Mouse (Mus musculus) ovary, postnatal 36 days (tissue): ENCODE data around the gene Gm3676.
"Not testable (repeated sequence)": the region's sequence is repeated elsewhere in the genome, so short reads cannot be mapped to it uniquely, and the experiment has no call there.

Experiments
- DNase-seq: peaks from one replicate; pipeline ENCODE4 v3.0.0; 2022; ENCODE audit warnings: low spot score, mixed read lengths

Gene Gm3676

GRCm38 (mm10) chr14:41646387-41646786 is at the start of gene Gm3676:
TSS of gene Gm3676 (minus strand) at chr14:41646487.
- DNase-seq, result not testable (repeated sequence)

GRCm38 (mm10) chr14:41648176-41648575 is 1.9 kb upstream of the Gm3676 start:
- DNase-seq, result not testable (repeated sequence)

GRCm38 (mm10) chr14:41630144-41630543 is 16.1 kb downstream of the Gm3676 start:
- not testable (repeated sequence) for DNase-seq

- not testable (repeated sequence) for DNase-seq
These were observed 21.8 kb downstream of the Gm3676 start, which contains the start of gene Gm3072 for GRCm38 (mm10) chr14:41624512-41624911. TSS of gene Gm3072 (minus strand) at chr14:41624612.

- not testable (repeated sequence) for DNase-seq
These were observed 23.8 kb downstream of the Gm3676 start for GRCm38 (mm10) chr14:41622535-41622934.

- not testable (repeated sequence) for DNase-seq
These were observed 35.6 kb downstream of the Gm3676 start for GRCm38 (mm10) chr14:41610690-41611089.

- not testable (repeated sequence) for DNase-seq
These were observed 45.4 kb downstream of the Gm3676 start for GRCm38 (mm10) chr14:41600935-41601334.
